Mouse (Mus musculus) lung, embryonic 14.5 days (tissue): ENCODE results near the gene 1700113H08Rik. TPM values are rescaled to one million over a fixed set of nuclear protein-coding genes. Genes with fewer than 3 reads are reported as not detected.

Experiments
- ATAC-seq: fragments of 200-750 bp; cut with Nextera tagmentation; 2 replicates; pipeline ENCODE4 v1.8.0; 2017; ENCODE audit warnings: mild to moderate bottlenecking, moderate TSS enrichment, moderate library complexity; ENCODE audit not compliant: insufficient read depth
- DNase-seq: peaks from one replicate; pipeline ENCODE4 v3.0.0-alpha.2; 2015
- H3K27ac ChIP-seq: fragments of 300-500 bp; sonication (generic); 2 replicates; pipeline ENCODE4 v1.5.1; 2014; ENCODE audit warnings: low read depth, mild to moderate bottlenecking, moderate library complexity
- H3K27me3 ChIP-seq: fragments of 300-500 bp; sonication (generic); 2 replicates; pipeline ENCODE4 v1.6.1; 2014; ENCODE audit warnings: low read length, control low read depth; ENCODE audit not compliant: insufficient read depth
- H3K36me3 ChIP-seq: fragments of 300-500 bp; sonication (generic); 2 replicates; pipeline ENCODE4 v1.6.1; 2014; ENCODE audit warnings: control low read depth; ENCODE audit not compliant: insufficient read depth
- H3K4me1 ChIP-seq: fragments of 300-500 bp; sonication (generic); 2 replicates; pipeline ENCODE4 v1.6.1; 2014; ENCODE audit warnings: antibody characterized with exemption, control low read depth; ENCODE audit not compliant: insufficient read depth
- H3K4me2 ChIP-seq: fragments of 300-500 bp; sonication (generic); 2 replicates; pipeline ENCODE4 v1.6.1; 2014; ENCODE audit warnings: mild to moderate bottlenecking
- H3K4me3 ChIP-seq: fragments of 300-500 bp; sonication (generic); 2 replicates; pipeline ENCODE4 v1.5.1; 2014; ENCODE audit warnings: low read depth, low read length
- H3K9ac ChIP-seq: fragments of 300-500 bp; sonication (generic); 2 replicates; pipeline ENCODE4 v1.6.1; 2014
- H3K9me3 ChIP-seq: fragments of 300-500 bp; sonication (generic); 2 replicates; pipeline ENCODE4 v1.6.1; 2016; ENCODE audit warnings: low read depth, low read length, control low read depth
- CTCF ChIP-seq: IDR thresholded peaks from 2 replicates; pipeline ENCODE4 v1.5.1; 2016; ENCODE audit warnings: antibody characterized with exemption, low read depth
- WGBS: fragments of 180-500 bp; shearing (Covaris S2); extraction: QIAGEN DNeasy Blood & Tissue Kit; methylation state at CpG from one replicate; pipeline ENCODE4 v1.1.7; 2014; 5-methylcytosine and 5-hydroxymethylcytosine counted together
- polyA plus RNA-seq: library from polyadenylated mRNA; unstranded; fragments of >200 nt; fragmentation: Nextera tagmentation; extraction: Ambion mirVana; gene quantifications from 2 replicates; pipeline ENCODE4 v1.2.1, GENCODE M21; 2014

The 1700113H08Rik gene
- polyA plus RNA-seq, 1 experiment from 2014 or later = not detected

DNA sequence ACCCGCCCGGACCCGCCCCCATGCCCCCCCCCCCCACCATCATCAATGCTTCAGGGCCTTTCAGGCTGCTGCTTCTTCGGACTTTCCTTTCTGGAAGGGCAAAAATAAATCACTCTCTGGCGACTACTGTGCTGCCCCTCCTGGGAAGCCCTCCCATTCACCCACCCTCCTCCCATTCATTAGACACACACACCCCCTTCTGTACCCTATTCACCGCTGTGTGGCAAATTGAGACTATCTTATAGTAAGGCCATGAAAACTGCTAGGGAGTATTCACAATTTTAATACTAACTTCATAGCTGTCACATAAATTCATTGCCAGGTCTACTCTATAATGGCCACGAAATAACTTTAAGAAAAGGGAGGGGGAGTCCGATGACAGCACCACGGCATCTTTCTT is 1.1 kb downstream of the 1700113H08Rik start:
- no peak overlapping the region for H3K27ac ChIP-seq
- DNase-seq = no peak
- H3K9ac ChIP-seq = no peak overlapping the region
- 23% methylated on average over 9 of the region's 9 CpGs for WGBS
- peak; percentile 16; the same call in 1 of the 2 replicates for ATAC-seq
- H3K4me1 ChIP-seq = no peaks in the 10 kb centered on the region
- H3K9me3 ChIP-seq = no peaks in the 10 kb centered on the region
- no peak overlapping the region for H3K4me3 ChIP-seq
- H3K27me3 ChIP-seq = no peaks in the 10 kb centered on the region
- H3K4me2 ChIP-seq = peak overlapping the region; percentile 84
- no peak for TF ChIP-seq CTCF
- no peaks in the 10 kb centered on the region for H3K36me3 ChIP-seq

DNA sequence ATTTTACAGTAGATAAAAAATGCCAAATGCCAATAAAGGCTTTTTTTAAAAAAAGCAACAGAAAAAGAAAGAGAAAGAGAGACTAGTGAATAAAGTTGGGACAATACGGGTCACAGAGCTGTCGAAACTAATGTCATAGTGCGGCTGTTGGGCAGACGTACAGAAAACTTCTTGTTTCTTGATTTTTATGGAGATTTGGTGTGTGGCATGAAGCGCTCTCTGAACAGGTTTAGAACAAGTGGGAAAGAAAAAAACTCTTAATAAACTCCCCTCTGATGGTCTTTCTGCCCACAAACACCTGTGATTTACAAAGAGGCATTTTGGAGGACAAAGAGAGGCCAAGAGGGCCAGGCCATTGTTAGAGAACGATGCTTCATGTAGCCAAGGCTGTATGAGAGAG is 1.6 kb downstream of the 1700113H08Rik start:
- H3K4me3 ChIP-seq = no peak overlapping the region
- WGBS = 81% methylated on average over 6 of the region's 6 CpGs

DNA sequence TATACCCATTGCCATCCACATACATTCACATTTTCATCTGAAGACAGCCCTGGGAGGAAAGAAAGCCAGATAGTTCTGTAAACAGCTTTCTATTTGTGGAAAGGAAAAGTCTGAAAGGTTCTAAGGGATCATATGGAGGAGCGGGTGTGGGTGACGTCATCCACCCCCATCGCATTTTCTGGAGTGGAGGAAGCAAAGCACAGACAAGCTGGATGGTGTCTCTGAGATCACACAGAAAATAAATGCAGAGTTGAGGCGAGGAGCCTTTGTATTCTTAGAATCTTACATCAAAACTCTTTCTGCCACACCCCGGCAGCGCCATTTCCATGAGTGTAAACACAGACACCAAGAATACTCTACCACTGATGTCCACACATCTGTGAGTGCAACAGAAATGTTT is 26.4 kb downstream of the 1700113H08Rik start:
- peak; percentile 14 for DNase-seq
- WGBS = 62% methylated on average over 6 of the region's 6 CpGs
- Histone ChIP-seq H3K36me3 (no peaks in the 10 kb centered on the region), H3K4me3 (no peak overlapping the region), H3K9ac (no peak overlapping the region), H3K9me3 (no peaks in the 10 kb centered on the region), H3K4me2 (no peak overlapping the region), H3K27me3 (no peaks in the 10 kb centered on the region), H3K27ac (no peak overlapping the region), H3K4me1 (no peaks in the 10 kb centered on the region)
- TF ChIP-seq CTCF = no peak
- no peak; the same call in 1 of the 2 replicates for ATAC-seq

More for the DNA sequence above, 1.6 kb downstream of the 1700113H08Rik start:
- ATAC-seq = no peak
- H3K9ac ChIP-seq = no peak overlapping the region
- no peaks in the 10 kb centered on the region for H3K27me3 ChIP-seq
- H3K27ac ChIP-seq = no peak overlapping the region
- TF ChIP-seq CTCF = no peak
- DNase-seq = no peak
- H3K4me2 ChIP-seq = no peak overlapping the region
- no peaks in the 10 kb centered on the region for H3K36me3 ChIP-seq
- H3K9me3 ChIP-seq = no peaks in the 10 kb centered on the region
- H3K4me1 ChIP-seq = no peaks in the 10 kb centered on the region

DNA sequence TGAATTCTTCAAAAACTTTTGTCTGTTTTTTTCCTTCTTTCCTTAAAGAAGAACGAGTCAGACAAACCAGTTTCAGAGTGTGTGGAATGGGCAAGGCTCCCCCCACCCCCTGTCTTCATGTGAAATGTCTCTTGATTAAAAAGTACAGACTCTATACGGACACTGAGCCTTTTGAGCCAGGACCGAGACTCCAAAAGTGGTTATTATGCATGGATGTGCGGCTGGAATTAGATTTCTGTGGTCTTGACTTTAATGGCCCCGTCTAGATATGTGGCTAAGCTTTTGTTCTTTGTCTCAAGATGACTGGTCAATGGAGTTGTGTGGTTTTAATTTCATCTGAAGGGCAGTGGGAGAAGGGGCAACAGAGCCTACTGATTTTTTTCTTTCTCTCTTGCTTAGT is 29.8 kb downstream of the 1700113H08Rik start:
- H3K36me3 ChIP-seq = no peaks in the 10 kb centered on the region
- no peak for TF ChIP-seq CTCF
- H3K4me1 ChIP-seq = no peaks in the 10 kb centered on the region
- ATAC-seq = no peak
- no peaks in the 10 kb centered on the region for H3K9me3 ChIP-seq
- no peak overlapping the region for H3K4me3 ChIP-seq
- 76% methylated on average over 5 of the region's 5 CpGs for whole genome bisulfite sequencing
- DNase-seq = no peak
- H3K9ac ChIP-seq = no peak overlapping the region
- H3K27ac ChIP-seq = no peak overlapping the region
- no peak overlapping the region for H3K4me2 ChIP-seq
- no peaks in the 10 kb centered on the region for H3K27me3 ChIP-seq

DNA sequence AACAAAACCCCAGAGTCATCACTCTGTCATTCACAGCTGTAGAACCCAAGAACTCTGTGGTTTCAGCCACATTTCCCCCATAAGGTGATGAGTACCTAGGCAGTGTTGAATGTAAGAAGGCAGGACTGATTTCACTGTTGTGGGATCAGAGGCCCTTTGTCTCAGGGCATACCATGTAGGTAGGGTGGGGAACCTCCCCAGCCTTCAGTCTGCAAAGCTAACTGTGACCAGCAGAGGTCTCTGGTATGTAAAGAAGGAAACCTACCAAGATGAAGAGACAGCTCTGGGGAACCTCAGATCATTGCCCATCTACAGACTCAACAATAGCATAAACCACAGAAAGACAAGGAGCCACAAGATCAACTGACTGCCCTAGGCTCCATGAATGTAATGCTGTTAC is 36.4 kb downstream of the 1700113H08Rik start:
- DNase-seq = peak; percentile 52

DNA sequence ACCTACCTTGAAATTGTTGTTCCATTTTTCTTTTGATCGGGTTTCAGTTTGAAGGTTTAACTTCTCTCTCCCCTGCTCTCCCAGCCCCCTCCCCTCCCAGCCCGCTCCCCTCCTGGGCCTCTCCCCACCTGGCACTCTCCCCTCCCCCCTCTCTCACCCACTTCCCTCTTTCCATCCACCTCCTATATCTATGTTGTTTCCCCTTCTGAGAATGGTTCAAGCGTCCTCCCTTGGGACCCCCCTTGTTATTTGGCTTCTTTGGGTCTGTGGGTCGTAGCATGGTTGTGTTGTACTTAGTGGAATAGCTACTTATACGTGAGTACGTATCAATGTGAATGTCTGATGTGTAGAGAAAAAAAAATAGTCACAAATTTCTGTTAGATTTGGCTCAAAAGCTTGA is 40.9 kb downstream of the 1700113H08Rik start:
- no peaks in the 10 kb centered on the region for H3K36me3 ChIP-seq
- no peaks in the 10 kb centered on the region for H3K27me3 ChIP-seq
- 59% methylated on average over 6 of the region's 6 CpGs for WGBS
- H3K4me1 ChIP-seq = no peaks in the 10 kb centered on the region
- ATAC-seq = no peak
- no peak overlapping the region for H3K4me2 ChIP-seq
- H3K9ac ChIP-seq = no peak overlapping the region
- no peak overlapping the region for H3K4me3 ChIP-seq
- DNase-seq = no peak
- TF ChIP-seq CTCF = no peak
- no peaks in the 10 kb centered on the region for H3K9me3 ChIP-seq
- H3K27ac ChIP-seq = no peak overlapping the region

More for the DNA sequence above, 36.4 kb downstream of the 1700113H08Rik start:
- Histone ChIP-seq H3K27ac (no peak overlapping the region), H3K9ac (no peak overlapping the region), H3K4me1 (no peaks in the 10 kb centered on the region), H3K4me2 (no peak overlapping the region), H3K9me3 (no peaks in the 10 kb centered on the region), H3K27me3 (no peaks in the 10 kb centered on the region), H3K36me3 (no peaks in the 10 kb centered on the region), H3K4me3 (no peak overlapping the region)
- ATAC-seq = no peak
- peak; percentile 49 for TF ChIP-seq CTCF

DNA sequence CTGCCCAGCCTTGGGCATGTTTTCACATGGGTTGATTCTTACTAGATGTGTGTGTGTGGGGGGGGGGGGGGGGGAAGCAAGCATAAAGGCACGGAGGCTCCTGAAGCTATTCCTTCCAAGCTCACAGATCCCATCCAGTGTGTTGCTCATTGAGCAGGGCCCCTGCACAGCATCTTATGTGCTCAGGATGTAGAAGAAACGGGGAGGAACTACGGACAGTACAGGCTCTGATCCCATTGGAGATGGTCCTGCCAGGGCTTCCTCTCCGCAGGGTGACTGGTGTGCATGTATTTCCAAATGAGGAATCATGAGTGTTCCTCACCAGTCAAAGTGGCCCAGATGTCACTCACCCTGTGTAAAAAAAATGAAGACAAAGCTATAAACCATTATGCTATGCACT is 42.8 kb downstream of the 1700113H08Rik start:
- H3K36me3 ChIP-seq = no peaks in the 10 kb centered on the region
- no peak overlapping the region for H3K4me2 ChIP-seq
- no peak overlapping the region for H3K27ac ChIP-seq
- TF ChIP-seq CTCF = no peak
- DNase-seq (no peak), ATAC-seq (no peak)
- H3K9ac ChIP-seq = no peak overlapping the region
- H3K27me3 ChIP-seq = no peaks in the 10 kb centered on the region
- no peaks in the 10 kb centered on the region for H3K9me3 ChIP-seq
- H3K4me1 ChIP-seq = no peaks in the 10 kb centered on the region
- no peak overlapping the region for H3K4me3 ChIP-seq
- 89% methylated on average over 4 of the region's 4 CpGs for WGBS

DNA sequence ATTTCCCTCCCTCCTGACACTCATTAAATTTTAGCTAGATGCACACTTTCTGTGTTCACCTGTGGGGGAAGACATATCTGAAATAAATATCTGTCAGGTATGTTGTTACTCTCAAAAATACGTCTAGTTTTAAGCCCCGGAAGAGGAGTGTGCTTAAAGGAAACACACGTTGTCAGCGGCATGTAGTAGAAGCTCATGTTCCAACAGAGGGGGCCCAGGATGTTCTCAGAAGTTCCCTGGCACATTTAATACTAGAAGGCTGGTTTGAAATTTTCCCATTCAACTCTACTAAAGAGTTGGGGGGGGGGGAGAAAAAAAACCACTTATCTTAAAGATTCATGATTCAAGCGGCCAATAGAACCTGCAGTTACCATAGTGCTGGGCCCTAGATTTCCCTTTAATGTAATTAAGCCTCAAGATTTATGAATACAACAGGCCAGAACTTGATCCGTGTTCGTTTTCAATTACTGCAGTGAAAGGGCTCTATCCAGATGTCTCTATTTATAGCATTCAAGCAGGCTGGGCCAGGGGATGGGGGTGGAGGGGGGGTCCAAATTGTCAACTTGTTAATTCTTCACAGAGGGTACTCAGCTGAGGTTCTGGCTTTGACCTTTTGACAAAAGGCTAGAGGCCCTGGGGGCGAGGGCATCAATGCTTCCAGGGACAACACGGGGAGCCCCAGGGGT is 43.6 kb downstream of the 1700113H08Rik start:
- no peak for ATAC-seq
- no peak for DNase-seq
- WGBS = 48% methylated on average over 9 of the region's 9 CpGs

More for the DNA sequence above, 43.6 kb downstream of the 1700113H08Rik start:
- no peaks in the 10 kb centered on the region for H3K36me3 ChIP-seq
- H3K4me3 ChIP-seq = no peak overlapping the region
- no peaks in the 10 kb centered on the region for H3K4me1 ChIP-seq
- no peak overlapping the region for H3K27ac ChIP-seq
- no peaks in the 10 kb centered on the region for H3K27me3 ChIP-seq
- no peaks in the 10 kb centered on the region for H3K9me3 ChIP-seq
- no peak overlapping the region for H3K4me2 ChIP-seq
- H3K9ac ChIP-seq = no peak overlapping the region
- no peak for TF ChIP-seq CTCF
